Mouse (Mus musculus): ENCODE measurements around the gene Ralgapa2.

Ralgapa2 gene

DNA sequence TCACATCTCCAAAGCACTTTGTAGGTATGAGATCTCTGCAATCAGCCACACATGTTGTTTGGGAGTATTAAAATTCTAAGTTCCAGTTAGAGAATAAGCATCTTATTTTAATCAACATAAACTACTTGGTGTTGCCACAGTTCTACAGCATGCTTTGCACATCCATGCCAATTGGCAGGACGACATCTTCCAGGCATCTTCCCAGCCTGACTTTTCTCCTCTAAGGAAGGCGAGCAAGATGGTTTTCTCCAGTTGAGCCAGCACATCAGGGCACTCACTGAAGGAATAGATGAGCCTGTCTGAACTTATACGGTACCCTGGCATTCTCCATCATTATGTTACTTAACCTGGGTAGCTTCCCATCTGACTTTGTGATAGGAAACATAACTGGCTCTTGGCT is 83.4 kb downstream of the Ralgapa2 start:
- DNase-seq (ENCODE audit: low spot score) = peak; percentile 59

DNA sequence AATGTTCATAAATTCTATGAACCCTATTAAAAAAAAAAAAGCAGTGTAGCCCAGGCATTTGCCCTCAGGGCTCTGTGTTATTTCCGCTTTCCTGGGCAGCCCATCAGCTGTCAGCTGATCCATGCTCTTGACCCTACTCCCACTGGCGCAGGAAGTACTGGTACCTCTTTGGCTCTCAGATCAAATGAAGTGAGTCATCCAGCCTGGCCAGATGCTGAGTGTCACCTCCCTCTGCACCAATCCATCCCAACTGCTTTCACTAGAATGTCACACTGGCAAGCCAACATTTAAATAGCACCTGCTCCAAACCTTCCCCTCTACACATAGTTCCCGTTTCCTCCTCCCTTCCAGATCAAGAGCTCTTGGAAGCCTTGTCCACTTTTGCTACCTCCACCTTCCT is 84.8 kb downstream of the Ralgapa2 start:
- DNase-seq (ENCODE audit: low spot score) = no peak

DNA sequence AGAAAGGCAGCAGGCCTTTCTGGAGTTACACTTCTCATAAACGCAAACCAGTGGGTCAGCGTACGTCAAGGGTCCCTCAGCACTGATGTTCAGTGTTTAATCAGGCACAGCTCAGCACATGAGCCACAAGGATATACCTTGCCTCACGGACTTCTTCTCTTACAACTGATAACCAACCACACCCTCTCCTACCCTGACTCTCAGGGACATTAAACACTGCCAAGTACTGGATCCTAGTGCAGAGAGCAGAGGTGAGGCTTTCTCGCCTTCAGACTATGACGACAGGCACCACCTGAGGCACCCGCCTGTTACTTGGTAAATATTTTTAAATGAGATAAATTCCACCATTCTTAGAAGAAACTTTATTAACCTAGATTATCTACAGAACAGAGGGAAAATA is 85.8 kb downstream of the Ralgapa2 start:
- no peak for DNase-seq (ENCODE audit: low spot score)

DNA sequence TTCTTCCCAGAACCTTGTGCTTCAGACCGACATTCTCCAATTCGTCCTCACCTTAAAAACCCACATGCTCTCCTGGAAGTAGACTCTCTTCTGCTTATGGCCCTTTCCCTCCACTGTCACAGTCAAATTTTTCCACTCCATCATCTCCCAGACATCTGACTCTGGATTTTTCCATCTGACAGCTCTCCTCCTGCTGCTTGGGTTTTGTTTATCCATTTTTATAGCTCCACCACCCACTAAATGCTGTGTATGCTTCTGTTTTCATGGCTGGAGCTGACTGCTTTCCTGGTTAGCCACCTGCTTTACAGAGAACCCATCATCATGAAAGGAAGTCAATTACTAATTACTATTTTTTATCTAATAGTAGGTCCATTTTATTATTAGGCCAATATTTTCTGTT is 86.9 kb downstream of the Ralgapa2 start:
- no peak for DNase-seq (ENCODE audit: low spot score)

DNA sequence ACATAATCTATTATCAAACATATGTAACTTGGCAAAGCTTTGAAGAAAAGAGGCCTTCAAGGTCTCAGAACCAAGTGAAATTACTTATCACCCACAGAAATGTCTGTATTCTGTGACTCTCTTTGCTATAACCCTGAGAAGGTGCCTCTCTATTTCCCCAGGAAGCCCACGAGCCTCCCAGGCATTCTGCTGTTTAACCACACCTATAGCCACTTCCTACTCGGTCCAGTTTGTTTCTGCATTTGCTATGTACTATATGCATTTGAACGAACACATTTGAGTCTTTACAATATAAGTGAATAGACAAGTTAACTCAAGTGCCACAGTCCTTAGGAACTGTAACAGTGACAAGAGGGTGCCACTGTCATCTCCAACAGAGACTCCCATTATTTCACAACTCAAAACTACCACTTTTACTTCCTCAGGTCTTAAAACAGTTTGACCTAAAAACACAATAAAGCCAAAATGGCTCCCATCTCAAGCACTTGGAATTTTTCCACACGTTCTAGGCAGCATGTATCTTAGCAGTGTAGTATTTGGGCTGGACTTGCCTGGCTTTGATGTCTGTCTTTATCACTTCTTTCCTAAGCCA is 88.3 kb downstream of the Ralgapa2 start:
- DNase-seq (ENCODE audit: low spot score) = no peak

DNA sequence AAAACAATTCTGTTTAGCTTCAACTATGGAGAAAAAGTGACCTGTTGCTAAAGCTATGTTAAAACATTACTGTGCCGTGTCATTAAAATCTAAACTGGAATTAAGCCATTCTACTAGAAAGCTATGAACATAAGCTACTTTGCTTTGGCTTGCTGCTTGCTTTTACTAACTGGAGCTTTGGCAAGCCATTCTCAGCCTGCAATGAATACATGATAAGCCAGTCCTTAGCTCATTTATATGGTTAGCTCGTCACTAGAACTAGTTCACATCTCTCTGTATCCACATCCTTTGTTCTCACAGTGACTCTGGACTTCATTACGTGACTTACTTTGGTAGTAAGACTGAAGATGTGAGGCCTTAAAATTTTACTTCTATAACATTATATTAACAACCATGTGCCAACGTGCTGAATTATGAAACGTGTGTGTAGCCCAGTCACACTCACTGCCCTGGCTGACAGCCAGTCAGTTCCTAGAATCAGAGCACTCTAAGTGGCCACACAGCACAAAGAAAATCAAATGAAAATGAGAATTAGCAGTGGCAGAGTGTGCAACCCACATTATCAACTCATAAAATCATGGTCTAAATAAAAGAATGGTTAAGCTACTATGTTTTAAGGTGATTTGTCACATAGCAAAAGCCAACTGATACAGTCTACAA is 89.0 kb downstream of the Ralgapa2 start:
- DNase-seq (ENCODE audit: low spot score) = peak; percentile 65

DNA sequence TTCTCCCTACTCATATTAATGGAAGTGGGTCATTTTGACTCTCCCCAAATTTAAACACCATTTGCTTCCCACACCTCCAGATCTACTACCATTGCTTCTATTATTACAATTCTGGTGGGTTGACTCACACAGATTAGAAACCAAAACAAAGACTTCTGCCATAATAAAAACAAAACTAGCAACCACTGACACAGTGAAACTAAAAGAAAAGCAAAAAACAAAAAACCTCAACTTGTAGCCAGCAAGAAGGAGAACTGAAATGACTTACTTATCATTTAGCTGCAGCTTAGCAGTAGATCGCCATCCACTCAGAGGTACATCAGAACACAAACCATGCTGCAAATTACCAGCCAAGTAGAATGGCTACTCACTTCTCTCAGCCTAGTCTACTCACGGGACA is 95.9 kb downstream of the Ralgapa2 start:
- no peak for DNase-seq (ENCODE audit: low spot score)

DNA sequence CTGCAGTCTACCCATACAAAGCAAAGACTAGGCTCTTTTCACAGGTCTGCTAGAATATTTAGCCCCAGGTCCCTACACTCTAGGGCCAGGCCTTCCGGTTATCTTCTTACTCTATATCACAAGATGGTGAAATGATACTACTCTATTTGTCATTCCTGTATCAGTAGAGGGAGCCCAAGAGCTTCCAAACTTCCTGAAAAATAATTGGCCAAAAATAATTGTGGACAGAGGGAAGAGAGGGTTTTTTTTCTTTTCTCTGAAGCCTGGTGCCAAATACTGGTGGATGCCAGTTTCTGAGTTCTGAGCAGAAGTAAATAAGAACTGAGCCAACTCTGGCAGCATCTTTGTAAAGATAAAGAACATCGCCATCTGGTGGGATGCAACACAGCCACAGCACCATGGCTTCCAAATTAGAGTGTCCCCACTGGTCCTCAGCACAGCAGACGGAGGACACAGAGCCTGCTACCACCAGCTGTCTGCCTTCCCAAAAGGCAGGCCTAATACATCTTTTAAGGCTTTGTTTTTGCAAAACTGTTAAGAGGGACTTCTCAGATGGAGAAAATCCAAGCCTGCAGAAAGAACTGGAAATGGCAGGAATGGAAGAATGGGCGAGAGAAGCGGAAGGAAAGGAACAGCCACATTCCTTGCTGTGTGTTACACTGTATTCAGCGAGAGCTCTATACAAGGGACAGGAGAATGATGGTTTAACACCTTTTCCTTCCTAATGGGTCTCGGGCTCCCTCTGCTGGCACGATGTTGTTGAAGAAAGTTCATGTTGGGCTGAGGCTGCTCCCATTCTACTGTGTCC is 97.5 kb downstream of the Ralgapa2 start:
- DNase-seq (ENCODE audit: low spot score) = peak; percentile 92

DNA sequence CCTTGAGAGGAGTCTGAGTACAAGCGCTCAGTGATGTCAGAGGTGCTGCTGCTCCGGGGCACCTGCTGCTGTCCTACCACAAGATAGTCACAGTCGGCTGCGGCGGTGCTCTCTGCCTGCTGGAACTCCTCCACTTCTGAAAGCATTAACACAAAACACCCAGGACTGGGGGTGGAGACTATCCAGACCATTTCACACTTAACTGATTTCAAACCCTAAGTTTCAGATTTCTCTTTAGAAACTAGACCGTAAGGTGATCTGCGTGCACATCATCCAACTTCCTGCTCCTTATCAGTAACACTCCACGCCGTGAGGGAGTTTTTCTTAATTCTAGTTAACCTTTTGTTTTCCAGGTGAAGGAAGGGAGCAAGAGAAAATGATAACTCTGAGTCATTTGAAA is 99.4 kb downstream of the Ralgapa2 start:
- no peak for DNase-seq (ENCODE audit: low spot score)

DNA sequence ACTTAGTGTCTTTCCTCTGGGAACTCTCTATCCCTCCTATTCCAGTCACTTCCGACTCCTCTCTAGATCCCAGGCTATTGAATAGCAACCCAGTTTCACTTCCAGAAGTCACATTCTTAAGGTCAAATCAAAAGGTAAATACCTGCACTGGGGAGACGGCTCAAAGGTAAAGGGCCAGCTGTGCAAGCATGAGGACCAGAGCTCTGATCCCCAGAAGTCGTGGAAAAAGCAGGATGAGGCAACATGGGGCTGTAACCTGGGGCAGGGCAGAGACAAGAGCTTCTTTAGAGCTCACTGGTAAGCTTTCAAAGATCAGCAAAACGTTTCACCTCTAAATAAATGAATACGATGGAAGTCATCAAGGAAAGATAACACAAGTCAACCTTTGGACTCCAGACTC is 100.2 kb downstream of the Ralgapa2 start:
- DNase-seq (ENCODE audit: low spot score) = no peak

DNA sequence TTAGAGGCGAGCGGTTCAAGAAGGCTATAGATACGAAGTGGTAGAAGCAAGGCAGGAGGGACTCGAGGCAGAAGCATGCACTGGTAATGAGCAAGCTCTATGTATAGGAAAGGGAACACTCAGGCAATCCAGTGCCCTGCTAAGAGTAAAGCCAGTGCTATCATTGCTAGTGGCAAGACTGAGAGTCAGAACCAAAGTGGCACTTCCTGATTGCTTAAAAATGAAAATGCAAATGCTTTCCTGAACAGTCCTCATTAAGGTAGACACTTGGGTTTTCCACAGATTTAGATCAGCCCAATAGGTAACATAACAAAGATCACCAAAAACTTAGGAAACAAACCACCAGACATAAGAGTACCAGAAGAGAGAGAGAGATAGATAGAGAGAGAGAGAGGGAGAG is 105.1 kb downstream of the Ralgapa2 start:
- DNase-seq (ENCODE audit: low spot score) = no peak

DNA sequence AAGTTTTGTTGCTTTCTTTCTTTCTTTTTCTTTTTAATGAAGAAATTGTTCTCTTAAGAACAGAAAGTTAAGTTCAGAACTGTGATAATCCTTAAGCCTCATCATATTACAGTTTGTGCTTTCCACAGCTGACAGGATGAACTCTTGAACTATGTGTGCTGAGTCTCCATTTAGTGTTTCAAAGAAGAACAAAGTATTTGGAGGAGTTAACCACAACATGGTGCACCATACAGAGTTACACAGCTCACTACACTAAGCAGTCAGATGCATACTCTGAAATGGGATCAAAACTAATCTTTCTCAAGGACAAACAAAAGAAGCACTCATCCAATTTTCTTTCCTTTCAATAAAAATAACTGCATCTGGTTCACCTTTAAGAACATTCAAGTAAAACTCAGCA is 110.6 kb downstream of the Ralgapa2 start:
- no peak for DNase-seq (ENCODE audit: low spot score)

DNA sequence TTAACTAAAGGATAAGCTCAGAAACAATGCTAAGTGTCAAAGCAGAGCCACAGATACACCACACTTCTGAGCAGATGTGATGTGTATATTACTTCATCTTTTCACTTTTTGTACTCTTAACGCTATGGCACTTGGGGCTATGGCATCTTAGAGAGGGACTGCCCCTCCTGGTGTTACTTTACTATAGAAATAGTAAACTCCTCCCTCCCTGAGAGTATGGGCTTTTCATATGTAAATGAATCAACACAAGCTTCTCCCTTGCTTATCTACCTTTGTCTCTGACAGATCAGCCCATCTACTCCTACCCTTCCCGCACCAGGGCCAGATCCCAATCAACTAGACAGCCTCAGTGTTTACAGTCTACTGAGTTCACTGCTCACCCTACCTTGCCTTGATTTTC is 111.4 kb downstream of the Ralgapa2 start:
- DNase-seq (ENCODE audit: low spot score) = no peak

DNA sequence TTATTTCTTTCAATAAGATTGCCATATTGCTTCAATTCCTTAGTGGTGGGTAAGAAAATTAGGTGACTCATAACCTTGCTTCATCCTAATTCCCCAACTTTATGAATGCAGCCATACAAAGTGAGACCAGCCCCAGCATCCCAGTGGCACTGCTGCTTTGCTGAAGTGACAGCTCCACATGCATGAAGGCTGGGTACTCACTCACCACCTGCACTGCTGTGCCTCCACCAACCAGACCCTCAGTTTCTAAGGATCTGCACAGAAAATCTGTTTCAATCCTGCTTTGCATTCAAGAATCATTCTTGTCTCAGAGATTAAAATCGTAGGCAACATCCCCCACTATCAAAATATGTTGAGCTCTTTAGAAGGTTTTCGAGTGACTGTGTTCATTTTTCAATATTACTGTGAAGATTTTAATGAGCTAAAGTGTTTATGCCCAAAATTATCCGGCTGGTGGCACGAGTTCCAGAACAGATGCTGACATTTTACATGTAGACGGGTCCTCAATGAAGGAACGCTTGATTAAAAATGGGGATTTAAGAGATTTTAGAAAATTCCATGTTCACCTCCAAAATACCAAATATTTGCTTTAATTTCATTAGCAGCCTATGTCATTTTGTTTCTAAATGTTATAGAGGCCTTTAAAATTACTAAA is 113.8 kb downstream of the Ralgapa2 start:
- DNase-seq (ENCODE audit: low spot score) = no peak

DNA sequence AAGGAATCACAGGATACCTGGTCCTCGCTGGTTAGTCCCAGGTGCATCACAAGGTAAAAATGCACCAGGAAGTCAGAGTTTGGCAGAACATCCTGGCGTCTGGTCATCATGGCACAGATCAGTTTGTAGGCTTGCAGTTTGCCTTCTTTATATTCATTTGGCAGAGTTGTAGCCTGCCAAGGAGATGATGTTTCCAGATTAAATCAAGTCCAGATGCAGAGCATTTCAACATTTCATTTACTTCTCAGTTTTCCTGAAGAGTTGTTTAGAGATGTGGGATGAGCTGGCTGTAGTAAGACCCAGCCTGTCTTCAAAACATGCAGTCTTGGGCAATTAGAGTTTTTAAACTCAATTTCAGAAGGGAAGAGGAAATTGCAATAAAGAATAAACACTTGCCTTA is 124.9 kb downstream of the Ralgapa2 start:
- peak; percentile 47 for DNase-seq (ENCODE audit: low spot score)

DNA sequence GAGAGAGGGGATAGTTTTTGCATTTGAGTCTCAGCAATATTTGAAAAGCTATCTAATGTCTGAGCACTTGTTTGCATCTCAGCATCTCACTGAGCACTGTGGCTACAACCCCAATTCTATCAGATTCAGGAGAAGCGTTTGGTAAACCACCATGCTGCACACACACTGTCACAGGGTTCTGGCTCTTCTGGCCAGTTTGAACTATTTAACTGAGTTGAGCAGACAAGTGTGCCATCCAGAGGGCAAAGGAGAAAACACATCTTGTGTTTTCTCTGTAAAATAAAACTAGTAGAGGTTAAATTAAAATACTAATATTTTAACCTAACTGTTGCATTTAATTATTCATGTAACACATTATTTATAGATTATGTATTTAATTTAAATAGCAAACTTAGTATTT is 127.6 kb downstream of the Ralgapa2 start:
- DNase-seq (ENCODE audit: low spot score) = no peak

DNA sequence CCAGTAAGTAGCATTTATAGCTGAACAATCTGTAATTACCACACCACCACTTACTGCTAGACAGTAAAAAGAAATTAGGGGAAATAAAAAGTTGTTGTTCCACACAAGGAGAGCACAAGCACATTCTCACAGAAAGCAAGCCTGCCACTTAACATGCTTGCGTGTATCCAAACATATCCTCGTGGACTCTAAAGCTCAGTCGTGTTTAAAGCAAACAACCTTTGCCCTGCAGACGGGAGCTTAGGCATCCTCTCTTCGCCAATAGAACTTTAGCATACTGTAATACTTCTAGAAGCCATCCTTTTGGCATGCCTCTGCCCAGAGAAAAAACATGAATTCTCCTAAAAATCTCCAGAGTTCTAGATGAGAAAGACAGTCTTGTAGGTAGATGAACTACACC is 135.9 kb downstream of the Ralgapa2 start:
- no peak for DNase-seq (ENCODE audit: low spot score)

DNA sequence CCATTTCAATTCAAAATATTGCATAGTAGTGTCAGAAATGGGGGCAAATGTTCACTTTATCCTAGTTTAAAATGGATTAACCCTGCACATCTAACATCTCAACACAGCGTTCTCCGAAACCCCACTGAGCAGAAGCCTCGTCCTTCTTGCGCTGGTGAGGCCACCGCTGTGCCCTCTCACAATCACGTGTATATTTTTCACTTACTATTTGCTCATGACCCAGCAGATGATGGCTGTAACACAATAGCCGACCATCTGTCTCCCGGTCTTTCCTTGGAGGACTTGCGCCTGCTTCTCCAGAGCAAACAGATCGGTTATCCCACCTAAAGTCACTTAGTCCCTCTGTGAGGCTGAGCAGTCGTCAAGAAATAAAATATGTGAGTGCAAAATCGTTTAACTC is 146.0 kb downstream of the Ralgapa2 start:
- no peak for DNase-seq (ENCODE audit: low spot score)

DNA sequence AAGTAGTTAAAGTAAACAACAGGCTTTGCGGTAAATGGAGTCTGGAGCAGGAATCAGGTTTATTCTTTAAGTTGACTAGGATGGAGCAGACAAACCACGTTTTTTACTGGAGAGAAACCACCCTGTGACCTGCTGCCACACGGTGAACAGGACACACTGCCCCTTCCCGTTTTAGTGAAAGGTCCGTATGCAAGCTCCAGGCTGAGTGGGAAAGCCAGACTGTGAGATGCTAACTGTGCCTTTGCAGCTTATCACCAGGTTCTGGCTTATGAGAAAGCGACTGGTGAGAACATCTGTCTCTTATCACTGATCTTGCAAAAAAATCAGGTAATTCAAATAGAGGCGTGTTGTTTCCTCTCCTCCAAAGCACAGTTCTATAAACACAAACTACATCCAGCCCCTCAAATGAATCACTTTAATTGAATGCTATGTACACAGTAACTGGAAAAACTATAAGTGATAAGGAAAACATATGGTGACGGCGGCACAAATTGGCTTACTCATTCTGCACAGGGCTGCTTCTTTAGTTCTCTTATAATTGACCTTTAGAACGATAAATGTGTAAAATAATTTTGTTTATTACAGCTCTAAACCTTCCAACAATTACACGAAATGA is 146.7 kb downstream of the Ralgapa2 start:
- DNase-seq (ENCODE audit: low spot score) = no peak

DNA sequence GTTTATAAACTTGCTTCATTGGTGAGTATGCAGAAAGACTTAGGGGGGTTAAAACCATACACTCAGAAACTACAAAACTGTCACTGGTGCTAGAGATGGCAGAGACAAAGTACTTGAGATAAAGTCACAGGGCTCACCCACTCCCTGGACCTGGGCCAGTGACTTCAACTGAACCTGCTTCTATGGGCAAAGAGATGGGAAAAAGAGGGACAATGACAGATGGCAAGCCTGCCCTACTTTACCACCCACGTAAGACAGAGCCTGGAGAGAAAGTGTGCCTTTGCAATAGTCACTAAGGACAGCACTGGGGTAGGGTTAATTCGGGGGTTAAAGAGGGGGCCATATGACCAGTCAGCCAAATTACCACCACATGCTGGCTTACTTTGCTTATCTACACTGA is 148.7 kb downstream of the Ralgapa2 start:
- no peak for DNase-seq (ENCODE audit: low spot score)

DNA sequence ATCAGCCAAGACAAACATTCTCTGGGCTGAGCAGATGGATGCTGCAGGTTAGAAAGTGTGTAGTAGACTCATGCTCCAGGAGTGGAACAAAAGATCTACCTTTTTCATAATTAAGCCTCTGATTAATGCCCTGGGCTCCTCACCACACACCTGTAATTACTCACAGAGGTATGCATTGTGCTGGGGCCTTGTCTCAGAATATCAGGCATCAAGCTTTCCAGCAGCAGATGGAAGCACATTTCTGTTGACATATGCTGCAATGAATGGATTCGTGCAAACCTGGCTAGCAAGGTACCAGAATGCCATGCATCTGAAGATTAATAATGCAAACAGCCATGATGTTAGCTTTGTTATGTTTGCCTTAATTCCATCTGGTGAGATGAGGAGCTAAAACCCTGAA is 149.2 kb downstream of the Ralgapa2 start:
- DNase-seq (ENCODE audit: low spot score) = no peak

DNA sequence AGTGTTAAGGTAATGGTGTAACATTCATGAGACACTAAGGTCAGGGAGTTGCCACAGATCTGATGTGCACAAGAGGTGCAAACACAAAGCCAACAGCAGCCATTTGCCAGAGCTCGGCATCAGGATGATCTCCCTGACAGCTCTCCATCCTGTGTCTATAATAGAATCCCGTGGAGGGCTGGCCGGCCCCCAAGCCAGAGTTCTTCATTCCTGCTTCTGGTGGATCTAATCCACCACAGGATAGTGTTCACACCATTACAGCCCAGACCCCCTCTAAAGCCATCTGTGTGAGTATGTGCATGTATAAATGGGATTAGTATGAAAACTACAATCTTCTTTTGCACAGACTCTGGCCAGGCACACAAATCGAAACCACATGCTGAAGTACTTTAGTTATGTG is 150.2 kb downstream of the Ralgapa2 start:
- DNase-seq (ENCODE audit: low spot score) = no peak

DNA sequence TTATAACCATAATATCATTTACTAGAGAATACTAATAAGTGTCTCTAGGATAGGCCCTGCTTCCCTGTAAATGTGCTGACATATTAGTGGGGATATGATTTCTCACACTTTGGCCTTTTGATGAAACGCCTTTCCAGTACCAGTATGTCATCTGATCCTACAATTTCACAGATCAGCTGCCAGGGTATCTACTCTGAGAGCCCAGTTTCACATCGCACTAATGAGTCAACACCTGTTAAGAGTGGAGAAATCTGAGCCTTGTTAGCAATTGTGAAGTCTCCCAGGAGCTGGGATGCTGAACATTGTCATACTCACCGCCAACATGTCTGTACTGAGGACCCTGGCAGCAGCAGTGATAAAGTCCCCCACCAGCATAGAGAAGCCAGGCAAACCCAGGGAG is 151.1 kb downstream of the Ralgapa2 start:
- DNase-seq (ENCODE audit: low spot score) = no peak
